Mouse (Mus musculus): ENCODE results near the gene Sypl. TPM values are rescaled to one million over a fixed set of nuclear protein-coding genes. Genes with fewer than 3 reads are reported as not detected.

Sypl gene
- 10 to 100 TPM; 66.8 to 82.6 TPM for total RNA-seq (2023)

GRCm38 (mm10) chr12:32953596-32954215 lies at the start of gene Sypl:
TSS of gene Sypl (plus strand) at chr12:32953891.

Other genes with a start within 250 kb of the Sypl start
- 10 to 100 TPM; 32.2 to 36.8 TPM for gene Nampt, start 134.3 kb upstream of the Sypl start, total RNA-seq (2023)
- not detected for gene Cdhr3, start 139.0 kb downstream of the Sypl start, total RNA-seq (2023)
- gene Atxn7l1, start 193.8 kb downstream of the Sypl start, total RNA-seq (2023) = 100 to 1,000 TPM; 156 to 168 TPM